Mouse (Mus musculus): ENCODE measurements around the gene Tas2r119. TPM values are rescaled to one million over a fixed set of nuclear protein-coding genes. Genes with fewer than 3 reads are reported as not detected.

The Tas2r119 gene
- polyA plus RNA-seq (2014; fragmentation: Nextera tagmentation; extraction: Ambion mirVana): not detected in 2 replicates

- Histone ChIP-seq H3K27ac (ENCODE audit: low read depth) (no peak within 1 kb of the TSS), H3K27me3 (replicated peaks; ENCODE audit: control insufficient read depth, insufficient read depth, low read length) (no peaks in the 10 kb centered on the region), H3K4me2 (ENCODE audit: low read length) (no peak within 1 kb of the TSS), H3K9ac (ENCODE audit: low read length) (no peak within 1 kb of the TSS), H3K4me1 (replicated peaks; ENCODE audit: control insufficient read depth, insufficient read depth, low read length) (no peaks in the 10 kb centered on the region), H3K9me3 (ENCODE audit: control insufficient read depth, low read length) (no peaks in the 10 kb centered on the region), H3K4me3 (ENCODE audit: low read depth, low read length) (no peak within 1 kb of the TSS), H3K36me3 (ENCODE audit: control insufficient read depth, insufficient read depth, low read length) (no peaks in the 10 kb centered on the region)
- ATAC-seq (replicated peaks; ENCODE audit: low FRiP score, low TSS enrichment, low read depth) (no peak), DNase-seq (ENCODE audit: low spot score) (no peak)
- 86% methylated on average over 4 of the region's 4 CpGs for WGBS
These were observed at the start of gene Tas2r119 for GRCm38 (mm10) chr15:32176989-32177388. Tas2r119 (plus strand) TSS chr15:32177289.

- Histone ChIP-seq H3K4me1 (replicated peaks; ENCODE audit: control insufficient read depth, insufficient read depth, low read length) (peaks cover 5% of the 10 kb centered on the region), H3K27me3 (replicated peaks; ENCODE audit: control insufficient read depth, insufficient read depth, low read length) (no peaks in the 10 kb centered on the region), H3K9me3 (ENCODE audit: control insufficient read depth, low read length) (no peaks in the 10 kb centered on the region), H3K27ac (ENCODE audit: low read depth) (no peak overlapping the region), H3K9ac (ENCODE audit: low read length) (no peak overlapping the region), H3K36me3 (ENCODE audit: control insufficient read depth, insufficient read depth, low read length) (no peaks in the 10 kb centered on the region), H3K4me2 (ENCODE audit: low read length) (no peak overlapping the region), H3K4me3 (ENCODE audit: low read depth, low read length) (no peak overlapping the region)
- DNase-seq (ENCODE audit: low spot score) (no peak), ATAC-seq (replicated peaks; ENCODE audit: low FRiP score, low TSS enrichment, low read depth) (no peak)
- WGBS: 75% methylated on average over 7 of the region's 7 CpGs
These were observed 44.8 kb upstream of the Tas2r119 start for GRCm38 (mm10) chr15:32132315-32132714.

- Histone ChIP-seq H3K4me1 (replicated peaks; ENCODE audit: control insufficient read depth, insufficient read depth, low read length) (no peaks in the 10 kb centered on the region), H3K9me3 (ENCODE audit: control insufficient read depth, low read length) (no peaks in the 10 kb centered on the region), H3K4me2 (ENCODE audit: low read length) (no peak overlapping the region), H3K9ac (ENCODE audit: low read length) (no peak overlapping the region), H3K4me3 (ENCODE audit: low read depth, low read length) (no peak overlapping the region), H3K27ac (ENCODE audit: low read depth) (no peak overlapping the region), H3K36me3 (ENCODE audit: control insufficient read depth, insufficient read depth, low read length) (no peaks in the 10 kb centered on the region), H3K27me3 (replicated peaks; ENCODE audit: control insufficient read depth, insufficient read depth, low read length) (no peaks in the 10 kb centered on the region)
- DNase-seq (ENCODE audit: low spot score) (no peak), ATAC-seq (replicated peaks; ENCODE audit: low FRiP score, low TSS enrichment, low read depth) (no peak)
These were observed 35.4 kb upstream of the Tas2r119 start for GRCm38 (mm10) chr15:32141657-32142056.

GRCm38 (mm10) chr15:32144269-32144668 lies 32.8 kb upstream of the Tas2r119 start:
- no peaks in the 10 kb centered on the region for H3K36me3 ChIP-seq (ENCODE audit: control insufficient read depth, insufficient read depth, low read length)
- ATAC-seq (replicated peaks; ENCODE audit: low FRiP score, low TSS enrichment, low read depth) (no peak), DNase-seq (ENCODE audit: low spot score) (no peak)
- 62% methylated on average over 3 of the region's 3 CpGs for WGBS
- H3K4me2 ChIP-seq (ENCODE audit: low read length): no peak overlapping the region
- H3K4me3 ChIP-seq (ENCODE audit: low read depth, low read length): no peak overlapping the region
- no peaks in the 10 kb centered on the region for H3K4me1 ChIP-seq (replicated peaks; ENCODE audit: control insufficient read depth, insufficient read depth, low read length)
- no peak overlapping the region for H3K9ac ChIP-seq (ENCODE audit: low read length)
- H3K9me3 ChIP-seq (ENCODE audit: control insufficient read depth, low read length): no peaks in the 10 kb centered on the region
- H3K27me3 ChIP-seq (replicated peaks; ENCODE audit: control insufficient read depth, insufficient read depth, low read length): no peaks in the 10 kb centered on the region
- no peak overlapping the region for H3K27ac ChIP-seq (ENCODE audit: low read depth)

DNA sequence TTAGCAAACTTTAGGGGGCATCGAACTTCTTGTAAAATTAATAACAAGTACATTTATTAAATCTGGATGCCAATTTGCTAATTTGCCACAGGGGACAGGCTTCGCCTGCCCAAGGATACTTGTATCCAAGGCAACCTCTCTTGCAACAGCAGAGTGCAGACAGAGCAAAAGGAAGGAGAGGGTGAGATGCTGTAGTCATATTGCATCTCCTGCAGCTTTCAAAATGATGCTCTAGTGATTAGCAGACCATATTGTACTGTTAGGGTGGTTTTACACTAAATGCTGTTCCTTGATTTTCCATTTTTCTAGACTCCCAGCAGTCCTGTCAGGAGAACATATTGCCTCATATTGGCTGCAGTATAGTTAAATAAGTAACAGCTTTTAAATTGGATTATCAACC lies 23.7 kb upstream of the Tas2r119 start:
- Histone ChIP-seq H3K36me3 (ENCODE audit: control insufficient read depth, insufficient read depth, low read length) (no peaks in the 10 kb centered on the region), H3K9ac (ENCODE audit: low read length) (no peak overlapping the region), H3K4me3 (ENCODE audit: low read depth, low read length) (no peak overlapping the region), H3K27me3 (replicated peaks; ENCODE audit: control insufficient read depth, insufficient read depth, low read length) (no peaks in the 10 kb centered on the region), H3K9me3 (ENCODE audit: control insufficient read depth, low read length) (no peaks in the 10 kb centered on the region), H3K27ac (ENCODE audit: low read depth) (no peak overlapping the region), H3K4me1 (replicated peaks; ENCODE audit: control insufficient read depth, insufficient read depth, low read length) (no peaks in the 10 kb centered on the region), H3K4me2 (ENCODE audit: low read length) (no peak overlapping the region)
- ATAC-seq (replicated peaks; ENCODE audit: low FRiP score, low TSS enrichment, low read depth): no peak
- 95% methylated on average over 2 of the region's 2 CpGs for WGBS
- DNase-seq (ENCODE audit: low spot score): no peak

DNA sequence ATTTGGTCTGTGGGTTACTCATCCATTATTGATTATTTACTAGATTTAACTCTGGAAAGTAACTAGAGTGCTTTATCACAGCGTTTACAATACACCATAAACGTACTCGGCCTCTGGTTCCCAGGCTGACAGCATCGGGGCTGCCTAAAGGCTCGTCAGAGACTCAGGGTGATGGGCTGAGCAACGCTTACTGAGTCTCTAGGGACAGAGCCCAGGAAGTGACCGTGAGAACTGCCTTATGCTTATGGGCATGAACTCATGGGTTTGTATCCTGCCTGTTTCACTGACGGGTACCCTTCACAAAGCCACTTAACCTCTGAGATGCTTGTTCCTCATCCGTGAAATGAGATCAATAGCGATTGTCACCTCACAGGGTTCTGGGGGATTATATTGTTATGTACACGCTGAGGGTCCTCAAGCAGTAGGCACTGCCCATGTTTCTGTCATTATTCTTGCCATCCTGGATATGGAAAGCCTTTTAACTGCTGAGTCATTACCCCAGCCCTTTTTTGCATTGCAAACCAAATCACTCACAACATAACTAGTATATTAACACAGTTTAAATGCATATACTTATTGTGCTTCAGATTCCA lies 23.1 kb upstream of the Tas2r119 start:
- no peaks in the 10 kb centered on the region for H3K4me1 ChIP-seq (replicated peaks; ENCODE audit: control insufficient read depth, insufficient read depth, low read length)
- H3K36me3 ChIP-seq (ENCODE audit: control insufficient read depth, insufficient read depth, low read length): no peaks in the 10 kb centered on the region
- 54% methylated on average over 11 of the region's 11 CpGs for WGBS
- H3K9ac ChIP-seq (ENCODE audit: low read length): no peak overlapping the region
- no peak overlapping the region for H3K4me3 ChIP-seq (ENCODE audit: low read depth, low read length)
- ATAC-seq (replicated peaks; ENCODE audit: low FRiP score, low TSS enrichment, low read depth): no peak
- H3K9me3 ChIP-seq (ENCODE audit: control insufficient read depth, low read length): no peaks in the 10 kb centered on the region
- no peaks in the 10 kb centered on the region for H3K27me3 ChIP-seq (replicated peaks; ENCODE audit: control insufficient read depth, insufficient read depth, low read length)
- H3K27ac ChIP-seq (ENCODE audit: low read depth): no peak overlapping the region
- DNase-seq (ENCODE audit: low spot score): no peak
- no peak overlapping the region for H3K4me2 ChIP-seq (ENCODE audit: low read length)

- Histone ChIP-seq H3K9me3 (ENCODE audit: control insufficient read depth, low read length) (no peaks in the 10 kb centered on the region), H3K27ac (ENCODE audit: low read depth) (no peak overlapping the region), H3K4me1 (replicated peaks; ENCODE audit: control insufficient read depth, insufficient read depth, low read length) (no peaks in the 10 kb centered on the region), H3K27me3 (replicated peaks; ENCODE audit: control insufficient read depth, insufficient read depth, low read length) (no peaks in the 10 kb centered on the region), H3K4me2 (ENCODE audit: low read length) (no peak overlapping the region), H3K36me3 (ENCODE audit: control insufficient read depth, insufficient read depth, low read length) (no peaks in the 10 kb centered on the region), H3K4me3 (ENCODE audit: low read depth, low read length) (no peak overlapping the region), H3K9ac (ENCODE audit: low read length) (no peak overlapping the region)
- WGBS: 59% methylated on average over 5 of the region's 5 CpGs
- ATAC-seq (replicated peaks; ENCODE audit: low FRiP score, low TSS enrichment, low read depth) (no peak), DNase-seq (ENCODE audit: low spot score) (no peak)
These were observed 21.0 kb upstream of the Tas2r119 start for GRCm38 (mm10) chr15:32156126-32156525.

DNA sequence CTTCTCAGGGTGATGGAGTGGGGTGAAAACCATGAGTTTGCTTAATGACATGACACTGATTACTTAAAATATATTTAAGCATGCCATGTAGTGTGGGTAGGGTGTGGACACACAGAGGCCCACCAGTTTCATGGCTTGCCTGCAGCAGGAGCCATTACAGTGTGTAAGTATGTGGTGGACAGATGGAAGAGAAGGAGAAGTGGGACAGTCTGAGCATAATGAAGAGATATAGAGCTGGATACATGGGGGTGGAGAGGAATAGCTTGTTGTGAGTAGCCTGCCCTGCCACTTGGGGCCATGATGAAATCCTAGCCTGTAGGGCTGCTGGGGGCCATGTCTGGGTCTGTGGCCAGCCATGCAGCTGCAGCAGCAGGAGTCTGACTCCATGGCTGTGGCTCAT lies 16.8 kb upstream of the Tas2r119 start:
- Histone ChIP-seq H3K27ac (ENCODE audit: low read depth) (no peak overlapping the region), H3K36me3 (ENCODE audit: control insufficient read depth, insufficient read depth, low read length) (no peaks in the 10 kb centered on the region), H3K4me2 (ENCODE audit: low read length) (no peak overlapping the region), H3K4me1 (replicated peaks; ENCODE audit: control insufficient read depth, insufficient read depth, low read length) (no peaks in the 10 kb centered on the region), H3K9ac (ENCODE audit: low read length) (no peak overlapping the region), H3K27me3 (replicated peaks; ENCODE audit: control insufficient read depth, insufficient read depth, low read length) (no peaks in the 10 kb centered on the region), H3K9me3 (ENCODE audit: control insufficient read depth, low read length) (no peaks in the 10 kb centered on the region), H3K4me3 (ENCODE audit: low read depth, low read length) (no peak overlapping the region)
- no peak for ATAC-seq (replicated peaks; ENCODE audit: low FRiP score, low TSS enrichment, low read depth)
- no peak for DNase-seq (ENCODE audit: low spot score)

DNA sequence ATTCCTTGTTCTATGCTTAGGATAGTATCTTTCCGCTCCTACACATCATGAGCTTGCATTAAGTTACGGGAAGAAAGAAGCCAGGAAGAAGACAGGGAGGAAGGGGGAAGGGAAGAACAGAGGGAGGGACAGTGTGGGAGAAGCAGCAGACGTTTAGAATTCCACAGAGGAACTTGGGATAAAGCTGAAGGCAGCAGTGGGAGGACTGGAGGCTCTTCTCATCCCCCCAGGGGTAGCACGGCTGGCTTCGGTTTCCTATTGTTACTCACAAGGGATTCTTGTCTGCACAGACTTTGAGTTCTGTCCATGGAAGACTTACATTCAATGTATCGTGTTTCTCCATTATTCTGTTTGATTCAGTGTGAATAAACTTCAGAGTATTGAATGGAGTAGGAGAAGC lies 5.3 kb upstream of the Tas2r119 start:
- ATAC-seq (replicated peaks; ENCODE audit: low FRiP score, low TSS enrichment, low read depth) (no peak), DNase-seq (ENCODE audit: low spot score) (no peak)
- no peaks in the 10 kb centered on the region for H3K27me3 ChIP-seq (replicated peaks; ENCODE audit: control insufficient read depth, insufficient read depth, low read length)
- H3K9me3 ChIP-seq (ENCODE audit: control insufficient read depth, low read length): no peaks in the 10 kb centered on the region
- 57% methylated on average over 6 of the region's 6 CpGs for WGBS
- H3K4me1 ChIP-seq (replicated peaks; ENCODE audit: control insufficient read depth, insufficient read depth, low read length): no peaks in the 10 kb centered on the region
- no peak overlapping the region for H3K27ac ChIP-seq (ENCODE audit: low read depth)
- no peak overlapping the region for H3K4me2 ChIP-seq (ENCODE audit: low read length)
- no peaks in the 10 kb centered on the region for H3K36me3 ChIP-seq (ENCODE audit: control insufficient read depth, insufficient read depth, low read length)
- no peak overlapping the region for H3K9ac ChIP-seq (ENCODE audit: low read length)
- no peak overlapping the region for H3K4me3 ChIP-seq (ENCODE audit: low read depth, low read length)

Measured in intestine, embryonic 14.5 days (tissue).